Mouse (Mus musculus) MEL (cell line): Measurements from ENCODE around the gene Fzd7. TPM values are rescaled to one million over a fixed set of nuclear protein-coding genes. Genes with fewer than 3 reads are reported as not detected.

ENCODE experiments used
- DNase-seq: peaks from one replicate; pipeline ENCODE4 v3.0.0; 2011; ENCODE audit warnings: low read depth, low spot score
- H3K27ac ChIP-seq: 2 replicates; pipeline ENCODE4 v1.5.1; 2012; ENCODE audit warnings: low read depth, mild to moderate bottlenecking, control low read depth, low read length, moderate library complexity; ENCODE audit not compliant: control insufficient read depth
- H3K27me3 ChIP-seq, 2 experiments: fragments of 150-350 bp in 1 of 2; sonication (generic) in 1 of 2; 2 replicates each; pipeline ENCODE4 v1.6.1; 2012; ENCODE audit warnings: low read length in 2 of 2, mild to moderate bottlenecking in 2 of 2, improper control_type of control experiment in 1 of 2, moderate library complexity in 1 of 2; ENCODE audit not compliant: insufficient read depth in 2 of 2, control insufficient read depth in 1 of 2
- H3K36me3 ChIP-seq, 2 experiments: 2 replicates each; pipeline ENCODE4 v1.6.1; 2012 to 2014; ENCODE audit warnings: low read length in 2 of 2, improper control_type of control experiment in 1 of 2, inconsistent platforms in 1 of 2, mild to moderate bottlenecking in 1 of 2; ENCODE audit not compliant: insufficient read depth in 2 of 2, control insufficient read depth in 1 of 2
- H3K4me1 ChIP-seq, 2 experiments: fragments of 150-350 bp in 1 of 2; sonication (generic) in 1 of 2; 2 replicates each; pipeline ENCODE4 v1.6.1; 2012; ENCODE audit warnings: low read length in 2 of 2, improper control_type of control experiment in 1 of 2, mild to moderate bottlenecking in 1 of 2; ENCODE audit not compliant: insufficient read depth in 2 of 2, control insufficient read depth in 1 of 2
- H3K4me3 ChIP-seq, 2 experiments: fragments of 150-350 bp in 1 of 2; sonication (generic) in 1 of 2; 2 replicates each; pipeline ENCODE4 v1.5.1; 2012; ENCODE audit warnings: low read depth in 2 of 2, low read length in 2 of 2, mild to moderate bottlenecking in 2 of 2, moderate library complexity in 2 of 2, control low read depth in 1 of 2, improper control_type of control experiment in 1 of 2; ENCODE audit not compliant: control insufficient read depth in 1 of 2, insufficient read depth in 1 of 2
- H3K79me2 ChIP-seq: 2 replicates; pipeline ENCODE4 v1.6.1; 2012; ENCODE audit warnings: mild to moderate bottlenecking, low read length, moderate library complexity; ENCODE audit not compliant: control insufficient read depth, poor library complexity, insufficient read depth
- H3K9ac ChIP-seq: 2 replicates; pipeline ENCODE4 v1.6.1; 2012; ENCODE audit warnings: low read depth, mild to moderate bottlenecking, control low read depth, low read length, moderate library complexity; ENCODE audit not compliant: control insufficient read depth, poor library complexity, severe bottlenecking
- H3K9me3 ChIP-seq: fragments of 150-350 bp; sonication (generic); replicated peaks from 2 replicates; pipeline ENCODE4 v1.6.1; 2012; ENCODE audit warnings: mild to moderate bottlenecking, low read length, improper control_type of control experiment, moderate library complexity; ENCODE audit not compliant: insufficient read depth
- CHD1 ChIP-seq: IDR thresholded peaks from 2 replicates; pipeline ENCODE4 v1.6.1; 2012; ENCODE audit warnings: low read depth, mild to moderate bottlenecking, inconsistent platforms, low read length, improper control_type of control experiment
- CHD2 ChIP-seq: IDR thresholded peaks from 2 replicates; pipeline ENCODE4 v1.6.1; 2011; ENCODE audit warnings: low read length, improper control_type of control experiment
- CTCF ChIP-seq, 3 experiments: IDR thresholded peaks in 2 of 3; conservative IDR thresholded peaks in 1 of 3; 2 replicates each; pipeline ENCODE4 v1.5.1; 2011 to 2012; ENCODE audit warnings: low read length in 3 of 3, low read depth in 2 of 3, mild to moderate bottlenecking in 2 of 3, improper control_type of control experiment in 1 of 3, inconsistent platforms in 1 of 3, mixed read lengths in 1 of 3, moderate library complexity in 1 of 3; ENCODE audit not compliant: control insufficient read depth in 1 of 3, insufficient read depth in 1 of 3, poor library complexity in 1 of 3, severe bottlenecking in 1 of 3
- EP300 ChIP-seq, 2 experiments: IDR thresholded peaks; 2 replicates each; pipeline ENCODE4 v1.6.1; 2011; ENCODE audit warnings: improper control_type of control experiment in 2 of 2, low read length in 2 of 2, low read depth in 1 of 2, mild to moderate bottlenecking in 1 of 2
- GATA1 ChIP-seq: IDR thresholded peaks from 2 replicates; pipeline ENCODE4 v1.6.1; 2011; ENCODE audit warnings: low read depth, low read length, improper control_type of control experiment
- JUND ChIP-seq: IDR thresholded peaks from 2 replicates; pipeline ENCODE4 v1.6.1; 2011; ENCODE audit warnings: low read depth, mild to moderate bottlenecking, improper control_type of control experiment, low read length
- MAFK ChIP-seq: IDR thresholded peaks from 2 replicates; pipeline ENCODE4 v1.6.1; 2011; ENCODE audit warnings: low read depth, mild to moderate bottlenecking, low read length, improper control_type of control experiment, borderline replicate concordance
- MAX ChIP-seq: IDR thresholded peaks from 2 replicates; pipeline ENCODE4 v1.6.1; 2011; ENCODE audit warnings: low read length, improper control_type of control experiment
- MEF2A ChIP-seq: IDR thresholded peaks from 2 replicates; pipeline ENCODE4 v1.6.1; 2014; ENCODE audit warnings: low read depth, mild to moderate bottlenecking, inconsistent platforms, low read length, improper control_type of control experiment; ENCODE audit not compliant: poor library complexity, insufficient replicate concordance, severe bottlenecking; ENCODE audit errors: extremely low read depth
- MXI1 ChIP-seq: IDR thresholded peaks from 2 replicates; pipeline ENCODE4 v1.6.1; 2011; ENCODE audit warnings: mild to moderate bottlenecking, low read depth, low read length, improper control_type of control experiment
- MYC ChIP-seq: IDR thresholded peaks from 2 replicates; pipeline ENCODE4 v1.6.1; 2011; ENCODE audit warnings: low read depth, mild to moderate bottlenecking, low read length, improper control_type of control experiment, moderate library complexity
- POLR2A ChIP-seq, 2 experiments: IDR thresholded peaks; 2 replicates each; pipeline ENCODE4 v1.6.1; 2011 to 2012; ENCODE audit warnings: low read length in 2 of 2, mild to moderate bottlenecking in 2 of 2, control low read depth in 1 of 2, improper control_type of control experiment in 1 of 2, low read depth in 1 of 2, moderate library complexity in 1 of 2; ENCODE audit not compliant: control insufficient read depth in 1 of 2, insufficient read depth in 1 of 2, poor library complexity in 1 of 2
- POLR2AphosphoS2 ChIP-seq: IDR thresholded peaks from 2 replicates; pipeline ENCODE4 v1.6.1; 2011; ENCODE audit warnings: low read length, improper control_type of control experiment
- POLR2AphosphoS5 ChIP-seq: IDR thresholded peaks from 2 replicates; pipeline ENCODE4 v1.6.1; 2012; ENCODE audit warnings: low read depth, borderline replicate concordance, mild to moderate bottlenecking, inconsistent platforms, low read length, moderate library complexity, mixed read lengths
- RAD21 ChIP-seq: IDR thresholded peaks from 2 replicates; pipeline ENCODE4 v1.6.1; 2011; ENCODE audit warnings: mild to moderate bottlenecking, low read depth, low read length, improper control_type of control experiment
- SIN3A ChIP-seq: IDR thresholded peaks from 2 replicates; pipeline ENCODE4 v1.6.1; 2012; ENCODE audit warnings: low read length, improper control_type of control experiment, inconsistent platforms
- SMC3 ChIP-seq: IDR thresholded peaks from 2 replicates; pipeline ENCODE4 v1.6.1; 2011; ENCODE audit warnings: low read depth, low read length, improper control_type of control experiment
- TBP ChIP-seq: IDR thresholded peaks from 2 replicates; pipeline ENCODE4 v1.8.0; 2011; ENCODE audit warnings: low read depth, low read length, improper control_type of control experiment
- TCF12 ChIP-seq: IDR thresholded peaks from 2 replicates; pipeline ENCODE4 v1.6.1; 2014; ENCODE audit warnings: low read depth, mild to moderate bottlenecking, inconsistent platforms, low read length, improper control_type of control experiment, moderate library complexity
- UBTF ChIP-seq: IDR thresholded peaks from 2 replicates; pipeline ENCODE4 v1.6.1; 2012; ENCODE audit warnings: low read depth, mild to moderate bottlenecking, inconsistent platforms, low read length, improper control_type of control experiment, moderate library complexity, borderline replicate concordance; ENCODE audit not compliant: insufficient read depth
- USF1 ChIP-seq: IDR thresholded peaks from 2 replicates; pipeline ENCODE4 v1.6.1; 2014; ENCODE audit warnings: low read depth, mild to moderate bottlenecking, inconsistent platforms, low read length, improper control_type of control experiment, moderate library complexity
- ZMIZ1 ChIP-seq: IDR thresholded peaks from 2 replicates; pipeline ENCODE4 v1.6.1; 2012; ENCODE audit warnings: low read depth, mild to moderate bottlenecking, inconsistent platforms, low read length, improper control_type of control experiment, moderate library complexity
- ZNF384 ChIP-seq: IDR thresholded peaks from 2 replicates; pipeline ENCODE4 v1.6.1; 2012; ENCODE audit warnings: low read depth, mild to moderate bottlenecking, inconsistent platforms, low read length, improper control_type of control experiment
- polyA plus RNA-seq, 2 experiments: library from polyadenylated mRNA; stranded (reverse) in 1 of 2; unstranded in 1 of 2; fragments of >175 nt in 1 of 2; fragments of >200 nt in 1 of 2; gene quantifications; 2 replicates each; pipeline versions ENCODE4 v1.2.1 to v1.2.4; 2012; ENCODE audit warnings: low replicate concordance in 2 of 2, low read depth in 1 of 2; ENCODE audit not compliant: insufficient read length in 2 of 2, insufficient read depth in 1 of 2, missing spikeins in 1 of 2
- total RNA-seq: library from RNA; depleted of rRNA; stranded (reverse); fragments of 300-350 nt; gene quantifications from 2 replicates; pipeline ENCODE4 v1.2.3, GENCODE M21; 2012

The Fzd7 gene
- total and polyA plus RNA-seq, 3 experiments = 18.5 to 24.7 TPM; not detected in 1

DNA sequence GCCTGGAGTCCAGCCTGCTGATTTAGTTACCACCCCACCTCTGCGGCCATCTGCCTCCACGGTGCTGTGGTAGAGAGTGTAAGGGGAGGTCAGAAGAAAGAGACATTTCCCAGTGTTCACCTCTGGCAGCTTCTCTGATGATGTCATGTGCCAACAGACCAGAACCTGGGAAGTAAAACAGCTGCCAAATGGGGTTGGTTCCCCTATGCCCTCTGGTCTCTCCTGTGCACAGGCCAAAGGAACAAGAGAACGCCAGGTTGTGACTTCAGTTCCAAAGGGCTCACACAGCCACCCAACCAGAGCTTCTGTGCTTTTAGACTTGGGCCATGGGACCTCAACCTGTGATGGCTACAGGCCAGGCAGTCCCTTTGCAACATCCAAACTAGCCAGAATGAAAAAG, 45.9 kb upstream of the Fzd7 start:
- H3K79me2 ChIP-seq = no peaks in the 10 kb centered on the region
- TF ChIP-seq ZMIZ1 = no peak
- no peak for TF ChIP-seq ZNF384
- no peak for TF ChIP-seq MEF2A
- no peak for TF ChIP-seq POLR2A (IDR thresholded peaks at IDR 0.05; ENCODE audit: control insufficient read depth in 1 of 2, insufficient read depth in 1 of 2, low read depth in 1 of 2, low read length in 2 of 2, poor library complexity in 1 of 2)
- TF ChIP-seq MYC = no peak
- no peak for TF ChIP-seq CHD2
- no peak for TF ChIP-seq JUND
- no peak for TF ChIP-seq MXI1
- TF ChIP-seq MAFK = no peak
- TF ChIP-seq POLR2AphosphoS2 = no peak
- TF ChIP-seq EP300 (IDR thresholded peaks at IDR 0.05; ENCODE audit: low read depth in 1 of 2, low read length in 2 of 2) = no peak
- no peak for TF ChIP-seq GATA1
- no peak for TF ChIP-seq UBTF
- TF ChIP-seq POLR2AphosphoS5 = no peak
- TF ChIP-seq TBP = no peak
- no peak for TF ChIP-seq RAD21
- no peak for TF ChIP-seq SMC3
- no peak for TF ChIP-seq MAX
- TF ChIP-seq TCF12 = no peak
- DNase-seq = no peak
- H3K36me3 ChIP-seq = no peaks in the 10 kb centered on the region
- no peaks in the 10 kb centered on the region for H3K9me3 ChIP-seq
- H3K4me3 ChIP-seq = no peak overlapping the region
- no peak overlapping the region for H3K27ac ChIP-seq
- H3K4me1 ChIP-seq = no peaks in the 10 kb centered on the region
- H3K9ac ChIP-seq = no peak overlapping the region
- H3K27me3 ChIP-seq = peaks cover 13% of the 10 kb centered on the region in 2 experiments

DNA sequence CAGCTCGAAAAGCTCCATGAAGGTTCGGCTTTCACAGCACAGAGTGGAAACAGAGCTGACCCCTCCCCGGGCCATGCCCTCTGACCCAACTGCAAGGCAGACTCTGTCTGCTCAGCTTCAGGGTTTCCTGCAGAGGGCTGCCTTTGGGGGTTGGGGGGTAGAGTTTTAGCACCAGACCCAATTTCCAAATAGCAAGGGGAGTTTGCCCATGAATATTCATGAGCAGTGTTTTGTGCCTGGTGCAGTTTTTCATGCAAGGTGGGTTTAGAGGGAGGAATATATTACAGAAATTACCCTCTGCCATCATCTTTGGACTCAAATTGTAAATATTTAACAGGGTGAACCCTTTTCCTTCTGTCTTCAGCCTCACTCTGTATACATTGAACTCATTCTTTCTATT, 44.3 kb upstream of the Fzd7 start:
- no peak overlapping the region for H3K27ac ChIP-seq
- H3K36me3 ChIP-seq = no peaks in the 10 kb centered on the region
- DNase-seq = no peak
- H3K9me3 ChIP-seq = no peaks in the 10 kb centered on the region
- H3K4me3 ChIP-seq = no peak overlapping the region
- peaks cover 9 to 11% of the 10 kb centered on the region in 2 experiments for H3K27me3 ChIP-seq
- TF ChIP-seq CHD1 (no peak), JUND (no peak), SIN3A (no peak), TBP (no peak), TCF12 (no peak), POLR2AphosphoS2 (no peak), ZNF384 (no peak), USF1 (no peak), EP300 (IDR thresholded peaks at IDR 0.05; ENCODE audit: low read depth in 1 of 2, low read length in 2 of 2) (no peak), CTCF (IDR thresholded peaks at IDR 0.05 in 2 of 3, conservative IDR thresholded peaks at IDR 0.05 in 1 of 3; ENCODE audit: control insufficient read depth in 1 of 3, insufficient read depth in 1 of 3, low read depth in 2 of 3, low read length in 3 of 3, poor library complexity in 1 of 3, severe bottlenecking in 1 of 3) (no peak), MXI1 (no peak)
- TF ChIP-seq, all 39 proteins: peak for 0
- Histone ChIP-seq H3K79me2 (no peaks in the 10 kb centered on the region), H3K4me1 (no peaks in the 10 kb centered on the region), H3K9ac (no peak overlapping the region)
